Mouse (Mus musculus): ENCODE measurements around the gene Mpnd.

DNA sequence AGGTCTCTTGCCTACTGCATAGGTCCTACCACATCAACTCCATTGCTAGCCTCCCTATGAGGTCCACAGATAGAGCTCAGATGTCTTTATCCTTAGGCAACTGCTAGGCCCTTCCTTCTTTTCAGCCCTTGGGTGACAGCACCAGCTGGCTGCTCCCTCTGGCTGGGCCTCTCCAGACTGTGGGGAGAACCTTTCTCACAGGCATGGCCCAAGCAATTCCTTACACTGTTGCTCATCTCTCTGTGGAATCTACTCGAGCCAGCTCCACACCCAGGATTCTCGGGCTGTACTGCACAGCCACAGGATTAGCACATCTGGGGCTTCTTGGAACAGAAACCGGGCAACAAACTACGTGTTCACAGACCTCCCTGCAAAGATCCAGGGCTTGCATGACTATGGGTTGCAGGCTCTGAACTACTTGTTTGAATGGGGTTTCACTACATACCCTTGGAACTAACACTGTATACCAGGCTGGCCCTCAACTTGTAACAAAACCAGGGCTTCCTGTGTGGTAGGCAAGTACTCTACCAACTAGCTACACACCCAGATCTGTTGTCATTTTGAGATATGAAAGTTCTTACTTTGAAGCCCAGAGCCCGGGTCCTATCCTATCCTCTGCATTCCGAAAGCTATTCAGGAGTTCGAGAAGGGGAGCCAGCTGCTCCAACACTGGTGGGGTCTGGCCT is 28.7 kb downstream of the Mpnd start:
- no peak for TF ChIP-seq CTCF (IDR thresholded peaks at IDR 0.05; ENCODE audit: borderline replicate concordance, control insufficient read depth, extremely low read depth, insufficient read depth, low read length, poor library complexity)
- no peak for TF ChIP-seq POLR2A (IDR thresholded peaks at IDR 0.05; ENCODE audit: control insufficient read depth, extremely low read depth, insufficient read depth, low read length, poor library complexity)

Measured in thymus, adult 2 months (tissue).